Mouse (Mus musculus) CD4-positive naive resting alpha-beta T cell, adult 57 days (primary cell): Measurements from ENCODE around the gene P2ry10b. TPM values are rescaled to one million over a fixed set of nuclear protein-coding genes. Genes with fewer than 3 reads are reported as not detected.

Source experiments
- total RNA-seq: library from RNA; stranded (reverse); gene quantifications from one replicate; pipeline ENCODE4 v1.2.4, GENCODE M21; 2023

P2ry10b gene
- total RNA-seq = 21.1 TPM

DNA sequence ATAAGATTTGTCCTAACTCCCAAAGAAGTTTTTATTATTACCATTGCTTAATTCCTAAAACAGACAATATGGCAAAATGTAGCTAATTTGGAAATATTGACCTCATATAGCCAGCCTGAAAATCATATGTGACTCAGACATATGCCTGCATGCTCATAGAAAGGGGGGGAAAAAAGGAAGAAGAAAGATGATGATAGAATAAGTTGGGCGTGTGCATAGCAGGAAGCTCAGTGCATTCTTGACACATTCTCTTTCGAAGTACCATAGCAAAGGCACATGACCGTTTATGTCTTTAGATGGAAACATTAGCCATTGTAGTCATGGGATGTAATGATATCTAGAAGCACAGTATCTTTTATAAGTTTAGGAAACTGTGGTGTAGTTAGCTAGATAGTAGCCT is at the start of gene P2ry10b:
Gene P2ry10b, plus strand, starts transcription at position 247 of the 400 bp plus-strand sequence.

Other genes starting within 250 kb of the P2ry10b start
- gene Lpar4, start 228.3 kb upstream of the P2ry10b start, total RNA-seq = not detected
- 231 TPM for gene P2ry10, start 60.4 kb upstream of the P2ry10b start, total RNA-seq
- gene Gpr174, start 107.0 kb downstream of the P2ry10b start, total RNA-seq = 58.1 TPM